Mouse (Mus musculus) stomach, postnatal 0 days (tissue): ENCODE measurements around the gene Ppfibp1.

Experiments used
- CTCF ChIP-seq: IDR thresholded peaks from 2 replicates; pipeline ENCODE4 v1.5.1; 2016; ENCODE audit warnings: antibody characterized with exemption, low read depth, mild to moderate bottlenecking, moderate library complexity
- EP300 ChIP-seq: optimal IDR thresholded peaks from 2 replicates; pipeline ENCODE3; 2016; ENCODE audit warnings: antibody characterized with exemption

GRCm38 (mm10) chr6:146967836-146968235, 79.5 kb downstream of the Ppfibp1 start:
- TF ChIP-seq CTCF = no peak
- TF ChIP-seq EP300 = no peak
